Mouse (Mus musculus): ENCODE results near the gene Ambra1. TPM values are rescaled to one million over a fixed set of nuclear protein-coding genes. Genes with fewer than 3 reads are reported as not detected.
"Not testable (repeated sequence)": the region's sequence is repeated elsewhere in the genome, so short reads cannot be mapped to it uniquely, and the experiment has no call there.

Ambra1 gene
- polyA plus RNA-seq, 1 experiment from 2014 or later: 14.5 TPM

- Histone ChIP-seq H3K27ac (ENCODE audit: poor library complexity, severe bottlenecking) (peak within 1 kb of the TSS; percentile 71), H3K4me1 (replicated peaks) (peaks cover 11% of the 10 kb centered on the region), H3K27me3 (replicated peaks) (no peaks in the 10 kb centered on the region), H3K9ac (peak within 1 kb of the TSS; percentile 83), H3K9me3 (replicated peaks) (no peaks in the 10 kb centered on the region), H3K36me3 (no peaks in the 10 kb centered on the region), H3K4me2 (peak within 1 kb of the TSS; percentile 77), H3K4me3 (peak within 1 kb of the TSS; percentile 88)
- WGBS: under 1% methylated on average over 66 of the region's 66 CpGs
- peak; percentile 98 for ATAC-seq (ENCODE audit: insufficient number of reproducible peaks, low FRiP score)
Measured at GRCm38 (mm10) chr2:91710272-91711234, 19.4 kb upstream of the Ambra1 start, which contains the start of the genes Atg13 and Harbi1. TSS of gene Atg13 (minus strand) at chr2:91710576. TSS of gene Harbi1 (plus strand) at chr2:91710852.

GRCm38 (mm10) chr2:91711256-91711925, 18.5 kb upstream of the Ambra1 start:
- Histone ChIP-seq H3K27me3 (replicated peaks) (no peaks in the 10 kb centered on the region), H3K27ac (ENCODE audit: poor library complexity, severe bottlenecking) (peak overlapping the region; percentile 71)
- WGBS: 8% methylated on average over 8 of the region's 8 CpGs

GRCm38 (mm10) chr2:91714921-91715320, 15.0 kb upstream of the Ambra1 start:
- H3K4me3 ChIP-seq: no peak overlapping the region
- H3K4me1 ChIP-seq (replicated peaks): peaks cover 6% of the 10 kb centered on the region
- H3K27me3 ChIP-seq (replicated peaks): no peaks in the 10 kb centered on the region
- 85% methylated on average over 1 of the region's 1 CpGs for WGBS
- ATAC-seq (ENCODE audit: insufficient number of reproducible peaks, low FRiP score): no peak
- H3K36me3 ChIP-seq: peaks cover 10% of the 10 kb centered on the region; the same call in 1 of the 2 replicates
- H3K4me2 ChIP-seq: no peak overlapping the region
- no peaks in the 10 kb centered on the region for H3K9me3 ChIP-seq (replicated peaks)
- no peak overlapping the region for H3K9ac ChIP-seq
- H3K27ac ChIP-seq (ENCODE audit: poor library complexity, severe bottlenecking): no peak overlapping the region

More at GRCm38 (mm10) chr2:91711256-91711925, 18.5 kb upstream of the Ambra1 start:
- ATAC-seq (ENCODE audit: insufficient number of reproducible peaks, low FRiP score): no peak
- H3K9ac ChIP-seq: peak overlapping the region; percentile 77
- H3K4me1 ChIP-seq (replicated peaks): peaks cover 11% of the 10 kb centered on the region
- H3K4me3 ChIP-seq: peak overlapping the region; percentile 88
- no peaks in the 10 kb centered on the region for H3K9me3 ChIP-seq (replicated peaks)
- 0 out of 2 replicates have a peak, but pooled peaks cover 2% of the 10 kb centered on the region for H3K36me3 ChIP-seq
- peak overlapping the region; percentile 77 for H3K4me2 ChIP-seq

- no peak overlapping the region for H3K9ac ChIP-seq
- H3K27ac ChIP-seq (ENCODE audit: poor library complexity, severe bottlenecking): no peak overlapping the region
- 79% methylated on average over 6 of the region's 6 CpGs for WGBS
- H3K4me3 ChIP-seq: no peak overlapping the region
- no peaks in the 10 kb centered on the region for H3K4me1 ChIP-seq (replicated peaks)
- no peaks in the 10 kb centered on the region for H3K9me3 ChIP-seq (replicated peaks)
- peaks cover 24% of the 10 kb centered on the region for H3K36me3 ChIP-seq
- no peak overlapping the region for H3K4me2 ChIP-seq
- ATAC-seq (ENCODE audit: insufficient number of reproducible peaks, low FRiP score): no peak
- H3K27me3 ChIP-seq (replicated peaks): no peaks in the 10 kb centered on the region
Measured at GRCm38 (mm10) chr2:91718276-91718675, 11.7 kb upstream of the Ambra1 start.

GRCm38 (mm10) chr2:91723382-91723781, 6.6 kb upstream of the Ambra1 start:
- Histone ChIP-seq H3K36me3 (peaks cover 22% of the 10 kb centered on the region), H3K27me3 (replicated peaks) (0 out of 2 replicates have a peak, but pooled peaks cover 4% of the 10 kb centered on the region), H3K4me3 (no peak overlapping the region), H3K4me1 (replicated peaks) (no peaks in the 10 kb centered on the region), H3K27ac (ENCODE audit: poor library complexity, severe bottlenecking) (no peak overlapping the region), H3K9me3 (replicated peaks) (no peaks in the 10 kb centered on the region), H3K9ac (no peak overlapping the region), H3K4me2 (no peak overlapping the region)
- WGBS: 63% methylated on average over 4 of the region's 4 CpGs
- no peak for ATAC-seq (ENCODE audit: insufficient number of reproducible peaks, low FRiP score)

GRCm38 (mm10) chr2:91723951-91724350, 6.0 kb upstream of the Ambra1 start:
- H3K36me3 ChIP-seq: peaks cover 22% of the 10 kb centered on the region
- no peak overlapping the region for H3K9ac ChIP-seq
- no peak for ATAC-seq (ENCODE audit: insufficient number of reproducible peaks, low FRiP score)
- no peaks in the 10 kb centered on the region for H3K4me1 ChIP-seq (replicated peaks)
- H3K4me3 ChIP-seq: no peak overlapping the region
- no peaks in the 10 kb centered on the region for H3K9me3 ChIP-seq (replicated peaks)
- 0 out of 2 replicates have a peak, but pooled peaks cover 4% of the 10 kb centered on the region for H3K27me3 ChIP-seq (replicated peaks)
- H3K4me2 ChIP-seq: no peak overlapping the region
- no peak overlapping the region for H3K27ac ChIP-seq (ENCODE audit: poor library complexity, severe bottlenecking)

- H3K4me2 ChIP-seq: no peak overlapping the region
- H3K4me3 ChIP-seq: no peak overlapping the region
- H3K27me3 ChIP-seq (replicated peaks): 0 out of 2 replicates have a peak, but pooled peaks cover 4% of the 10 kb centered on the region
- ATAC-seq (ENCODE audit: insufficient number of reproducible peaks, low FRiP score): no peak
- H3K4me1 ChIP-seq (replicated peaks): no peaks in the 10 kb centered on the region
- WGBS: 57% methylated on average over 2 of the region's 2 CpGs
- no peak overlapping the region for H3K9ac ChIP-seq
- peaks cover 16% of the 10 kb centered on the region for H3K36me3 ChIP-seq
- H3K27ac ChIP-seq (ENCODE audit: poor library complexity, severe bottlenecking): no peak overlapping the region
- H3K9me3 ChIP-seq (replicated peaks): no peaks in the 10 kb centered on the region
Measured at GRCm38 (mm10) chr2:91724716-91725115, 5.2 kb upstream of the Ambra1 start.

GRCm38 (mm10) chr2:91725476-91725875, 4.5 kb upstream of the Ambra1 start:
- not testable (repeated sequence) for H3K27me3 ChIP-seq (replicated peaks)
- 34% methylated on average over 4 of the region's 4 CpGs for WGBS

GRCm38 (mm10) chr2:91727011-91727410, 2.9 kb upstream of the Ambra1 start:
- H3K9me3 ChIP-seq (replicated peaks): no peaks in the 10 kb centered on the region
- H3K4me1 ChIP-seq (replicated peaks): no peaks in the 10 kb centered on the region
- no peak overlapping the region for H3K4me2 ChIP-seq
- no peak overlapping the region for H3K27ac ChIP-seq (ENCODE audit: poor library complexity, severe bottlenecking)
- 84% methylated on average over 3 of the region's 3 CpGs for WGBS
- ATAC-seq (ENCODE audit: insufficient number of reproducible peaks, low FRiP score): no peak
- 0 out of 2 replicates have a peak, but pooled peaks cover 4% of the 10 kb centered on the region for H3K27me3 ChIP-seq (replicated peaks)
- no peak overlapping the region for H3K4me3 ChIP-seq
- H3K9ac ChIP-seq: no peak overlapping the region
- no peaks in the 10 kb centered on the region for H3K36me3 ChIP-seq

More at GRCm38 (mm10) chr2:91725476-91725875, 4.5 kb upstream of the Ambra1 start:
- ATAC-seq (ENCODE audit: insufficient number of reproducible peaks, low FRiP score); H3K9me3 ChIP-seq (replicated peaks); H3K9ac ChIP-seq; H3K27ac ChIP-seq (ENCODE audit: poor library complexity, severe bottlenecking); H3K4me2 ChIP-seq; H3K36me3 ChIP-seq; H3K4me3 ChIP-seq; H3K4me1 ChIP-seq (replicated peaks): not testable (repeated sequence)

GRCm38 (mm10) chr2:91729571-91729970, 363 bp upstream of the Ambra1 start:
- no peak for ATAC-seq (ENCODE audit: insufficient number of reproducible peaks, low FRiP score)
- 0 out of 2 replicates have a peak, but pooled peaks cover 4% of the 10 kb centered on the region for H3K27me3 ChIP-seq (replicated peaks)
- H3K36me3 ChIP-seq: peaks cover 3% of the 10 kb centered on the region; the same call in 1 of the 2 replicates
- no peak overlapping the region for H3K27ac ChIP-seq (ENCODE audit: poor library complexity, severe bottlenecking)
- peak overlapping the region; percentile 81 for H3K4me3 ChIP-seq
- peak overlapping the region; percentile 83 for H3K4me2 ChIP-seq
- H3K9me3 ChIP-seq (replicated peaks): no peaks in the 10 kb centered on the region
- WGBS: 24% methylated on average over 4 of the region's 4 CpGs
- no peaks in the 10 kb centered on the region for H3K4me1 ChIP-seq (replicated peaks)
- H3K9ac ChIP-seq: peak overlapping the region; percentile 83

- Histone ChIP-seq H3K27ac (ENCODE audit: poor library complexity, severe bottlenecking) (no peak overlapping the region), H3K4me3 (no peak overlapping the region), H3K27me3 (replicated peaks) (no peaks in the 10 kb centered on the region), H3K9me3 (replicated peaks) (no peaks in the 10 kb centered on the region), H3K4me2 (no peak overlapping the region), H3K36me3 (peaks cover 3% of the 10 kb centered on the region; the same call in 1 of the 2 replicates), H3K4me1 (replicated peaks) (0 out of 2 replicates have a peak, but pooled peaks cover 7% of the 10 kb centered on the region), H3K9ac (no peak overlapping the region)
- WGBS: 87% methylated on average over 5 of the region's 5 CpGs
- ATAC-seq (ENCODE audit: insufficient number of reproducible peaks, low FRiP score): no peak
Measured at GRCm38 (mm10) chr2:91735221-91735620, 5.3 kb downstream of the Ambra1 start.

Data from heart, embryonic 12.5 days (tissue).